Mouse (Mus musculus): ENCODE measurements around the gene Ptn. TPM values are rescaled to one million over a fixed set of nuclear protein-coding genes. Genes with fewer than 3 reads are reported as not detected.
A peak's percentile ranks its signal among the peaks of the same experiment; 100 is the strongest.
"Not testable (repeated sequence)": the region's sequence is repeated elsewhere in the genome, so short reads cannot be mapped to it uniquely, and the experiment has no call there.

Gene Ptn
- total RNA-seq, 2 experiments from 2014 or later, result 614 to 699 TPM

DNA sequence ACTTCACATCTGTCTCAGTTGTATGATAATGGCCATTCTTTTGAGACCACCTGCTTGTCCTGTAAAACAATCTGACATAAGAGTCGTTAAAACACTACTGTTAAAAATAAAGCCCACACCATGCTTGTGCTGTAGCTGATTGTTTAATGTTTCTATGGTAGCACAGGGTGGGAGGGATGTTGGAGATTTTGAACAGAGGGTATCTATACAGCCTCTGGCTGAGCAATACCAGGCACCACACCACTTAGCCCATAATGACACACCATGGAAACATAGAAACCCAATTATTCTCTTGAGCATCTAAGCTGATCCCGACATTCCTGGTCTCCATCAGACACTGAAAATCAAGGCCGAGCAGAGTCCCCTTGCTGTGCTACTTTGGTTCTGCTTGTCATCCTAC is 41.0 kb downstream of the Ptn start:
- intact Hi-C loops (cut with DNase I), result no loop called here
- no peak for DNase-seq

DNA sequence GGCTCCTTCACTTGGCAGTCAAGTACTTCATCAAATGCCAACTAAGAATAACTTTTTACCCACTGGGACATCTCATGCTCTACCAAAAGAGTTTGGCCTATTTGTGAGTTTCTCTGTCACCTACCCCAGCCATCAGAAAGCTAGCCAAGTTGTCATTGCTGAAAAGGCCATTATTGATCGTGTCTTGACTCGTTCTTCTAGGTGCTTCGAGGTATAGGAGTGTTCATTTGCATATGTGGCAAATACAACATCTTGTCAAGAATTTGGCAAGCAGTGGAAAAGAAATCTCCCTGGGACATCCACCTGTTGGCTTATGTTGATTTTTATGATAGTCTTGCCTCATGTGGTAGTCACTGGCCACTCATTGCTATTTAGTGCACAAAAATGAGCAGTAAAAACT is 43.1 kb downstream of the Ptn start:
- no peak for DNase-seq
- intact Hi-C loops (cut with DNase I), result no loop called here

DNA sequence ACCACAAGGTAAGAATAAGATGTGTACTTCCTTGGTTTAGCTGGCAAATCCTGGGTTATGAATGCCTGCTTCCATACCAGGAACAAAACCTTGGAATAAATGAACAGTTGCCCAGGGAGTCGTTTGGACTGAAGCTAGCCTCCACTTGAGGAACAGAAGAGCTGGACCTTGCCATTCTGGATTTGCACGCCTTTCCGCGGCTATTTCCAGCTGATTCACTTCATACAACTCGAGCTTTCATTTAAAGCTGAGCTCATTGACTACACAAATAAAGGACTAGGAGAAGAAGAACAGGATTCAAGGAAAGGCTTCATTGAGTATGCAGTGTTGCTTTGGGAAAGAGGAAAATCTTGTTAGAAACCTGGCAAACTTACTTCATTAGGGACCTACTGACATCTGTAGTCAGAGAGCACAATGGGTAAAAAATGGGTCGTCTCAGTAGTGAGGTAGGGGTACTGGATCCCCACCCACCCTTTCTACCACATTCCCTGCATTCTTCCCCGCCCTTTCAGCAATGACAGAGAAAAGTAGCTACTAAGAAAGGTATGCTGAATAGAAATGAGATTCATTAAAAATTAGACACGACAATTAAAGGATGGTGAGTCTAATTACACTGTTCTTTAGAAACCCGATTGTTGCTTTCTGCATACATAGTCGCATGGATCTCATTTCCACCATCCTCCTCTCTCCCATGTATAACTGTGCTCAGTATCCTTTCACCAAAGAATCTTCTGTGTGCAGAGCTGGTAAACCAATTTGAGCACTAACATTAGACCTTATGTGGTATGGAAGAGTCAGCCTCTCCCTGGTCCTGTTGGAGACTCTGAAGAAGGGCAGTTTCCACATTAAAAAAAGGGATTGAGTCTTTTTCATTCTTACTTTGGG is 54.8 kb downstream of the Ptn start:
- DNase-seq, result no peak

DNA sequence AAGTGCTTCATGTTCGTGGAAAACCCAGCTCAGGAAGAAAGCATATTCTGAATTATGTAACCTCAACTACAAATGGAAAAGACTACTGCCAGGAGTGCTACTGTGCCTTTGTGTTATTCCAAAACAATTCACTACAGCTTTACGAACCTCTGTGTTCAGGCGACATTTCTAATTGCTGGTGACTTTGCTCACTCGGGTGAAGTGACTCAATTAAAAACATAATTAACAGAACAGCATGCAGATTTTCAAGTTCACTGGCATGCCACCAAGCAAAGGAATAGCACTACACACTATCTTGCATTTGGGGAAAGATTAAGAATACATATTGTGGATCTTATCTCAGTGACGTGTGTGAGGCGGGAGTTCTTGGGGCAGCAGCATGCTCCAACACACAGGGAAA is 57.1 kb downstream of the Ptn start:
- peak; percentile 31 for DNase-seq
- intact Hi-C loops (cut with DNase I), result no loop called here

More for the DNA sequence above, 54.8 kb downstream of the Ptn start:
- intact Hi-C loops (cut with DNase I), result no loop called here

DNA sequence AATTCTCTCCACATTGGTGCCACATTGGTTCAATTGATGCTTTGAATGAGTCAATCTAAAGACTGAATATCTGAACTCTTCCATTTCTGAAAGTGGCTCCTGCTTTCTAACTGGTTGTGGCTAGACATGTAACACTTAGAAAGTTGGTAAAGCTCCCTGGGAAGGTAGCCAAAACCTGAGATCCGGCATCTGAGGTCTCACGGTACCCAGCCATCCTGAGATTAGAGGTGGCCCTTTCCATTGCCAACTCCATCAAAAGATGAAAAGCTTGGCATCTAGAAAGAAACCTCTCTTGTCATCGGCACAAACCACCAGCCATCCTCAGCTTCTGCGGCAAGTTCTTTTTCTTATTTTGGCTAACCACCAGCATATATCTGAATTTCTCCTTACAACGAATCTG is 70.2 kb downstream of the Ptn start:
- no peak for DNase-seq
- intact Hi-C loops (cut with DNase I), result no loop called here

DNA sequence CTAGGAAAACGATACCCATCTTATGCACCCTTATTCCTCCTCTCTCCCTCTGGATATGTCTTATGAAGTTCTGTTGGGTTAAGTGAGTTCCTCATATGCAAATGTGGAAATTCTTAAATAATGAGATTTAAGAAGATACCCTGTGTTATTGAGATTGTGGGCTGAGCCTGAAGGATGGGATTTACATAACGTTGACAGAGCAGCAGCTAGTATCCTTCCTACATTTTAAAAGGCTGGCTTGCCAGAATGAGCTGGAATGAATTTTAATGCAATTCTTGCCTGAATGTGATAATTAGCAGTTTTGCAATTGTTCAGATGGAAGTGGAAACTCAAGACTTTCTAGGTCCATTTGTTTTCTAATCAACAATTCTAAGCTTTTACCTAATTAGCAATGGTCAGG is 73.3 kb downstream of the Ptn start:
- DNase-seq, result no peak
- intact Hi-C loops (cut with DNase I), result no loop called here

DNA sequence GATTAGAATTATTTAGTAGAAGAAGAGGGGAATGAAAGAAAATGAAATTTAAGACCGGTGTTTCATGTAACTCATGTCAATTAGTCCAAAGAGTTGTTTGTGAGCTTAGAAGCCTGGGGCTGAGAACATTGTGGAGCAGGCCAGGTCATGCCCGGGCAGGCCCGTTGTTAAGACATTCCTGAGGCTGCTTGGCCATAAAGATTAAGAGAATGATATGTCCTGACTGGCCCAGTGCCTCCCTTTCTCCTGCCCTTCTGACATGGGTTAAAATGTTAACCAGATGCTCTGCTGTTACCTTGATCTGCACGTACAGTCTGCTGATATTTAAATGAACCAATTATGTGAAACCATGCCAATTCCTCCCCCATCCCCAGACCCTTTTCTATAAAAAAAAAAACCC is 74.4 kb downstream of the Ptn start:
- intact Hi-C loops (cut with DNase I), result not testable (repeated sequence)

DNA sequence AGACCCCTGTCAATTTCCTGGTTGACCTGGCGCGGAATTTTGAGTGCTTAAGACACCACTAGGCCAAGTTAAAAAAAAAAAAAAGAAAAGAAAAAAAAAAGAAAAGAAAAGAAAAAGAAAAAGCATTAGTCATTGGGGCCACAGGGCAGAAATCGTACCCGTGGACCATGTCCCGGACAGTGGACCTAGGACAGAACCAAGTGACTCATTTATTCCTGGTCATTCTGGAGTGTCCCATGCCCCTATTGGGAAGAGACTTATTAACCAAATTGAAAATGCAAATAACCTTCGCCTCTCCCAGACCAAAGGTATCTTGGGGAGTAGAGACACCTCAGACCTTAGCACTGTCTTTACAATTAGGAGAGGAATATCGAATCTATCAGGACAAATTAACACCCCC is 80.2 kb downstream of the Ptn start:
- intact Hi-C loops (cut with DNase I); DNase-seq: not testable (repeated sequence)

More for the DNA sequence above, 74.4 kb downstream of the Ptn start:
- not testable (repeated sequence) for DNase-seq

DNA sequence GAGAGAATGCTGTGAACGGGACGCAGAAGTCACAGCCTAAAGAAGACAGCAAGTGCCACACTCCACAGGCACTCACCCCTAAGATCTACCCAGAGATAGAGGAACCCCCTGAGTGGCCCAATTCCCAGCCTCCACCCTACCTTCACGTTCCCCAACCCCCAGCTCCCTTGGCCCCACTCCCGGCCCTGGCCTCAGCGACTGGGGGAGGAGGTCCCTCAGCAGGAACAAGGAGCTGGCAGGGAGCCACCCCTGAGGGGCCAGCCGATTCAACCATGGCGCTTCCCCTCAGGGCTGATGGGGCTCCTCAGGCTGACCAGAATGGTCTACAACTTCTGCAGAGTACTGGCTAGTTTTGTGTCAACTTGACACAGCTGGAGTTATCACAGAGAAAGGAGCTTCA is 81.9 kb downstream of the Ptn start:
- intact Hi-C loops (cut with DNase I), result no loop called here
- DNase-seq, result peak; percentile 66

DNA sequence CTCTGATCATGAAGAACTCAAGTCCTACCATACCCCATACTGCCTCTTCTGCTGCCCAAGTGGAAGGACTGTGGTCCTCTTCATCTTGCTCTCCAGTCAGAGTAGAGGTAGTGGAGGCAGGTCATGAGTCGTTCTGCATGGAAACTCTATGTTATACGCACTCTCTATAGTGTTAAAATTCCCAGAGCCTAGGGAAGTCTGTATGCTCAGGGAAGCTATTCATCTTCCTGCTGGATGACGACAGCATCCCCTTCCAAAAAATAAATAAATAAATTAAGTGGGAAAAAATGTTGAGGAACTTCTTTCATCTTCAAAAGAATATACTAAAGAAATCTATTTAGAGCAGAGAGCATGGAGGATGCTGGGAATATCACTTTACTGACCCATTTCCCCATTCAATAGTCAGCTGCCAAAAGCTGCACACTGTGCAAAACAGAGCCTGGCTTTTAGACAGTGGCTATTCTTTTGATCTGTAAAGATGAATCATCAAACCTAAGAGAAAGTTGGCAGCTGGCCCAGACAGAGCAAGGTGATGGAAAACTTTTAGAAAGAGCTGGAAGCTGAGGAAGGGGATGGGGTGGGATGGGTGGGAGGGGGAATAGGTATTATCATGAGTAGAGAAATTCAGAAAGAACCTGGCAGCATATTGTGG is 84.4 kb downstream of the Ptn start:
- intact Hi-C loops (cut with DNase I), result no loop called here
- no peak for DNase-seq

DNA sequence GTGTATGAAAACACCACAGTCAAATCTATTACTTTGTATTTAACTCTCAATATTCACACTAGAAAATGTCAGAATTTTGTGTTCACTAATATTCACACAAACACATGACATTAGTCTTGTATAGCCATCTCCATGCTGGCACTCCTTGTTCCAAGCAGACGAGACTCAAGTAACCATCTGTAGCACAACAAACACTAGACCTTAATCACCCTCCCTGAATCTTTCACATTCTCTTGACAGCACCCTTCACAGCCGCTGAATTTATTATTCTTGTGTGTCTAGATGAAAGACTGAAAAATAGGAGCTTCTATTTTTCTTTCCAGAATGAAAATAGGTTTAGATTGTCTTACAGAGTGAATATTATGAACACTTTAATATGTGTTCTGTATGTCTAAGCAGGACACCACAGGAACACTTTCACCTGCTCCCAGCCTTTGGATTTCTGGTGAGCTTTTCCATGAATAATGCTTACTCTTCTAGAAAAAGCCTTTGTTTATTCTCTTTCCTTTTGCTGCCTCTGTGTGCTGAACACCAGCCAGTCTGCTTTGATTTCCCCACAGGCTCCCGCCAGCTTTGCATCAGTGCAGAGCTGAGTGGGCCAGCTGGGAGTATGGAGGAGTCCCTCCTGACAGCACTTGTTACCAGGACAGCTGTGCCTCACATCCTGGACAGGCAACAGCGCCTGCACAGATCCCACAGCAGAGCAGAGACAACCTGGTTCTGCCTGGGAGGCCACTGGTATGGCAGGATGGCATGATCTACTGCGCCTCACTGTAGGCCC is 87.1 kb downstream of the Ptn start:
- intact Hi-C loops (cut with DNase I), result no loop called here
- peak; percentile 61 for DNase-seq

DNA sequence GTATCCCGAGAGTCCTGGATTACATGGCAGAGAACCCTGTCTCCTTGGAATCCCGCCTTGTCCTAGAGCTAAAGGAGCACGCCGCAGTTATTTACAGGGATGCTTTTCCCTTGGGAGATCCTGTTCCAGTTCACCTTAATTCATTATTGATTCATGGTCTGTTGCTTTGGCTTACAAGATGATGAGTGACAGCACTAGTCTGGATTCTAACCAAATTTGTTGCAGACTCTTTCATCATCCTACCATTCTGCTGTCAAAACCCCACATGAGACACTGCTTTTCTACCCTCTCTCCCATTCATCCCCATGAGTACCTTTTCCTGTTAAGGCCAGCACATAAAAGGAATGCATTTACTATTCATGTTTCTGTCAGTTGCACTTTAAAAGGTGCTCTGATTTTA is 96.7 kb downstream of the Ptn start:
- no peak for DNase-seq
- intact Hi-C loops (cut with DNase I), result no loop called here

DNA sequence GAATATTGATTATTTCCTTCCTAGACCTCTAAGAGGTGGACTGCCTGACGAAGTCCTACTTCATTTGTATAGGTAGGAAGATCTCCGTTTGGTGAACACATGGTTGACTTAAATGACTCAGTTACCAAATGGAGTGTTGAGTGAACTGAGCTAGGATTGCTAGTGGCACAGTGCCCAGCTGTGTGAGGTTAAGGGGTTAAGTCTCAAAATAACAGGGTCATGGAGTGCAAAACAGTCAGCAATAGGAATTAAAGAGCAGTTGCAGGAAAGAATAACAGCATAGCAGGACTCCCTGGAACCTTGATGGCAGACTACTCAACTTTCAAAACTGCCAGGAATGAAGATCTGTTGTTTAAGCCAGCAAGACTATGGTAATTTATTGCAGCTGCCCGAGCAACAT is 114.5 kb downstream of the Ptn start:
- DNase-seq, result no peak
- intact Hi-C loops (cut with DNase I), result no loop called here

DNA sequence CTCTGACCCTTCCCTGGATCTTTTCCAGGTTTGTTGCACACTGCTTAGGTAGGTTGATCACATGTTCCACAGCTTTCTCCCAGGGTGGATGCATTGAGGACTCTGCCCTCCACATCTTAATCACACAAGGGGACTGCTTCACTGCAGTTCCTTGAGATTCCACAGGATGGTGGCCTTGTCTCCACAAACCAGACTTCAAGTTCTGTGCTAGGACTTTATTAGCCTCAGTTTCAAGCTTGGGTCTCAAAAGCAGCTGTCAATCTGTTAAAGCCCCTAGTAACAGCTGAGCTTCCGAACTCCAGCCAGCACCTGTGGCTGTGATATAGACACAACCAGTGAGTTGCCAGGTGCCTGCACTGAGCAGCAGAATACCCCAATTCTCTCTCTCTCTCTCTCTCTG is 118.5 kb downstream of the Ptn start:
- intact Hi-C loops (cut with DNase I), result loop anchor here (5.0 kb wide), 2 partner anchors 211 to 346 kb away; no protein-coding TSS in a partner anchor
- DNase-seq, result peak; percentile 71

DNA sequence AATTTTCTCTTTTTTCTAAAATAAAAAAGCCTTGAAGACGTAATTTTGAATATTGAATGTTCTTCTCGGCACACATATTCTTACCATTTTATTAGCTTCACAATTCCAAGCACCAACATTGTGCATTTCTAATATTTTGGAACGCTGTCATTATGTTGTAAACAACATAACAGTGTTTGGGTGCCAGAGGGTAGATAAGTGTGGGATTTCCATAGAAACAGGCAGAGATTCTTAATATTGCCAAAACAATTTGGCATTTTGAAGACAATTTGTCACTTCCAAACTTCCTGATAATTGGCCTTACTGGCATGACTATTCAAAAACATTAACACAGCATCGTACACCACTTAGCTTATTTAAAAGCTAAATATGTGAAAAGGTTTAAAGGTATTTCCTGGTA is 119.1 kb downstream of the Ptn start:
- intact Hi-C loops (cut with DNase I), result loop anchor here (5.0 kb wide), 2 partner anchors 211 to 346 kb away; no protein-coding TSS in a partner anchor
- no peak for DNase-seq

DNA sequence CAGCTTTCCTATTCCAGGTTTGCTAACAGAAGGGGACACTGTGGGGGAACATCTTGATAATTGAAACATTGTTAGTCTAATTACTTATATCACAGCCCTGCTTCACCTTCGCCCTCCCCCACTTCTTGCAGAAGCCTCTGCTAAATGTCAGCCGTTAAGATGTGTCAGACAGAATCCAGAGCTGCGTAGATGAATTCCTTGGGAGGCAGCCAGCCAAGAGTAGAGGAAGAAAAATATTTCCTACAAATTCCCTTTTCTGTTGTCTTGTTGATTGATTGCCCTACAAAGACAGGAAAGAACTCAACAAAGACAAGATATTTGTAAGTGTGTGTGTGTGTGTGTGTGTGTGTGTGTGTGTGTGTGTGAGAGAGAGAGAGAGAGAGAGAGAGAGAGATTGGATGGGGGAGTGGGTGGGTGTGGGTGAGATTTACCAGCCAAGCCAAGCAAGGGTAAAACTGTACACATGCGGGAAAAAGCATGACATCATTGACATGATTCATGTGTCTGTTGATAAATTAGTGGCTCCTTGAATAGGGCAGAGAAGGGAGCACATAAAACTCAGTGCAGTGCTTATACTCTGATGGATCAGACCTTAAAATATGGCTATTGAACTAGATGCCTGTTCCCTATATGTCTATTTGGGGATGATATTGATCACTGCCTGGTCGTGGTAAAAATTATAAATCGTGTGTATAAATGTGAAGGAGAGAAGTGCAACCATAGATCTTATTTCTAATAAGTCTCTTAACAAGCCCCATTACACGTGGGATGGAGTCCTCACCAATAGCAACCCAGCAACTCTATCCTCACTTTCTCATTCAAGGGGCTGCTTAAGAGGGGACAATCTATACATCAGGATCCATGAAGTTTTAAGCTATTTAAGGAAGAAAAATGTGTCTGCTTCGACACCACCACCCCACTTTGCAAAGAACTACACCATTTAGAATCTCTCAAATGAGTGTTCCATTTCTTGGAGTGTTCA is 133.0 kb downstream of the Ptn start:
- DNase-seq, result peak; percentile 10
- intact Hi-C loops (cut with DNase I), result no loop called here

DNA sequence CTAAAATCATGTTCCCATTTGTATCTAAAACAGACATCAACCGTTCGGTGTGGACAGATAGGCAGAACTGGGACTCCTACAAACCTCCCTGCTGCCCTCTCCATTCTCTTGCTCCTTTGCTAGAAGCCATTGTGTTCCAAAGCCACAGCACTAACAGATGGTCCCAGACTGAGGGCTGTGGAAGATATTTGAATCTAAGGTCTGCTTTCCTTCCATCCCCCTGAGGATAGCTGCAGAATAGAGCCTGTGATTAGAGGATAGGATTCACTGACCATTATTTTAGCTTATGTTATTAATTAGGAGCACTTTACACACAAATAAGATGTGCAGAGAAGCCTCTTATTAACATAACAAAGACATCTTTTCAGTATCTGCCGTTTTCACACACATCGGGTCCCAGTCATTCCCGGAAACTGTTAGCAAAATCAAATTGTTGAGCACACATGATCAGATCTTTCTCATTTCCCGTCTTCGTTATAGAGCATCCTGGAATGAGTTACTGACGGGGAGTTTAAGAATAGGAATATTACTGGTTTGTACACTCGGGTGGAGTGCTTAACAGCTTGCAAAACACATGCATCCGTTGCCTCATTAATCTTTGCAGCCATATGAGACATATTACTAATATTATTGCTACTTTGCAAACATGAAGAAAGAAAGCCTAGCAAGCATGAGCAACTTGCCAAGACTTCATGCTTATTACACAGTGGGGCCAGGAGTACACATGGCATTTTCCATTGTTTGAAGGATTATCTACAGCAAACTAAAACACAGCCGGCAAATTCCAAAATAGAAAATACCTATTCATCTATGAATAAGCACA is 137.4 kb downstream of the Ptn start:
- intact Hi-C loops (cut with DNase I), result no loop called here
- no peak for DNase-seq

DNA sequence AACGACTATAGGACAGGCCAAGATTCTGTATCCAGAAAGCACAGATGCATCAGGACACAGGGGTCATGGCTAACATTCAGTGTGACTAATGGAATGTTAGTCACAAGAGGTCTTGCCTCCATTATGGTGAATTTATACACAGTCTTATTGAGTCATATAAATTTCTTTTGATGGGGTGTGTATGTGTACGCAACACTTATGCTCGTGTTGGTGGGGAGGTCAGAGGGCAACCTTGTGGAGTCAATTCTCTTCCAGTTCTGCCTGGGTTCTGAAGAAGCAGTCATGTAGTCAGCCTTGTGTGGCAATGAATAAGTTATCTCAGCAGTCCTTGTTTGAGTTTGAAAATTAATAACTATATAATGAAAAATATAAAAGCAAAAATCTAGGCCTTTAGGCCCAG is 138.7 kb downstream of the Ptn start:
- intact Hi-C loops (cut with DNase I), result no loop called here

More for the DNA sequence above, 138.7 kb downstream of the Ptn start:
- no peak for DNase-seq

Data from left cerebral cortex, postnatal 4 days (tissue).